Mouse (Mus musculus): ENCODE measurements around the gene Mettl1.

DNA sequence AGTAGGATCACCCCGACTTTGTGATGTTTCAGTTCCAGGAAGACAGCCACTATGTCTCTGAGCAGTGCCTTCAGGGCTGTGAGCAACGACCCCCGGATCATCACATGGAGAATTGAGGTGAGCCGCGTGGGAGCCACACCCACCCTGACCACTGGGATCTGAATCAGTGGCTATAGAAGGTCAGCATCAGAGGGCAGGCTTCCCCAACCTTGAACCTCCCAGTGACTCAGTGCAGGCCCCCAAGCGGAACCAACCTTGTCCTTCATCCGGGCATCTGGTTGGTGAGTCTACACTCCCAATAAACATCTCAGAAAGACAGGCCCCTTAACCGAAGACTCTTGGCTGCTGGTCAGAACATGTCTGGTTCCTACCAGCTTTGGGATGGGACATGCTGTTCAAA is 37.9 kb upstream of the Mettl1 start:
- TF ChIP-seq CTCF (IDR thresholded peaks at IDR 0.05; ENCODE audit: borderline replicate concordance, control insufficient read depth, extremely low read depth, insufficient read depth, low read length, poor library complexity) (no peak), POLR2A (IDR thresholded peaks at IDR 0.05; ENCODE audit: control insufficient read depth, extremely low read depth, insufficient read depth, low read length, poor library complexity) (no peak)
